Mouse (Mus musculus) midbrain, embryonic 11.5 days (tissue): Measurements from ENCODE around the gene Aaas. TPM values are rescaled to one million over a fixed set of nuclear protein-coding genes. Genes with fewer than 3 reads are reported as not detected.
"Not testable (repeated sequence)": the region's sequence is repeated elsewhere in the genome, so short reads cannot be mapped to it uniquely, and the experiment has no call there.

ENCODE experiments used
- ATAC-seq: fragments of 200-750 bp; cut with Nextera tagmentation; 2 replicates; pipeline ENCODE4 v1.8.0; 2017; ENCODE audit warnings: moderate TSS enrichment, moderate library complexity; ENCODE audit not compliant: low FRiP score
- DNase-seq: peaks from one replicate; pipeline ENCODE4 v3.0.0; 2015; ENCODE audit warnings: low spot score; ENCODE audit errors: missing footprints
- H3K27ac ChIP-seq: fragments of 300-500 bp; sonication (generic); 2 replicates; pipeline ENCODE4 v1.5.1; 2014; ENCODE audit warnings: low read depth, low read length
- H3K27me3 ChIP-seq: fragments of 300-500 bp; sonication (generic); 2 replicates; pipeline ENCODE4 v1.6.1; 2014; ENCODE audit warnings: mild to moderate bottlenecking, low read length, moderate library complexity, mixed read lengths; ENCODE audit not compliant: control insufficient read depth, insufficient read depth
- H3K36me3 ChIP-seq: fragments of 300-500 bp; sonication (generic); 2 replicates; pipeline ENCODE4 v1.6.1; 2014; ENCODE audit warnings: mild to moderate bottlenecking, low read length, moderate library complexity, mixed read lengths; ENCODE audit not compliant: control insufficient read depth, insufficient read depth
- H3K4me1 ChIP-seq: fragments of 300-500 bp; sonication (generic); 2 replicates; pipeline ENCODE4 v1.6.1; 2014; ENCODE audit warnings: low read length; ENCODE audit not compliant: control insufficient read depth, insufficient read depth
- H3K4me2 ChIP-seq: fragments of 300-500 bp; sonication (generic); 2 replicates; pipeline ENCODE4 v1.6.1; 2014; ENCODE audit warnings: mild to moderate bottlenecking, moderate library complexity
- H3K4me3 ChIP-seq: fragments of 300-500 bp; sonication (generic); 2 replicates; pipeline ENCODE4 v1.5.1; 2014; ENCODE audit warnings: low read depth, low read length
- H3K9ac ChIP-seq: fragments of 300-500 bp; sonication (generic); 2 replicates; pipeline ENCODE4 v1.6.1; 2014; ENCODE audit warnings: low read length
- H3K9me3 ChIP-seq: fragments of 300-500 bp; sonication (generic); 2 replicates; pipeline ENCODE4 v1.6.1; 2016; ENCODE audit warnings: low read length; ENCODE audit not compliant: control insufficient read depth
- WGBS: fragments of 180-500 bp; shearing (Covaris S2); extraction: QIAGEN DNeasy Blood & Tissue Kit; methylation state at CpG from one replicate; pipeline ENCODE4 v1.1.7; 2014; 5-methylcytosine and 5-hydroxymethylcytosine counted together
- polyA plus RNA-seq: library from polyadenylated mRNA; unstranded; fragments of >200 nt; fragmentation: Nextera tagmentation; extraction: Ambion mirVana; gene quantifications from 2 replicates; pipeline ENCODE4 v1.2.1, GENCODE M21; 2014

Aaas gene
- polyA plus RNA-seq, 1 experiment from 2014 or later = 82.5 TPM

- peaks cover 5% of the 10 kb centered on the region for H3K36me3 ChIP-seq
- H3K4me1 ChIP-seq = peaks cover 14% of the 10 kb centered on the region
- ATAC-seq (no peak; the same call in 1 of the 2 replicates), DNase-seq (no peak)
- H3K4me3 ChIP-seq = peak overlapping the region; percentile 84
- peak overlapping the region; percentile 89 for H3K9ac ChIP-seq
- no peaks in the 10 kb centered on the region; the same call in 1 of the 2 replicates for H3K27me3 ChIP-seq
- peak overlapping the region; percentile 88 for H3K4me2 ChIP-seq
- WGBS = 10% methylated on average over 11 of the region's 11 CpGs
- H3K27ac ChIP-seq = no peak overlapping the region
- no peaks in the 10 kb centered on the region for H3K9me3 ChIP-seq
These were observed 346 bp upstream of the Aaas start for GRCm38 (mm10) chr15:102350942-102351291.

GRCm38 (mm10) chr15:102346444-102346843, 4.1 kb downstream of the Aaas start:
- WGBS = 92% methylated on average over 4 of the region's 4 CpGs
- ATAC-seq (no peak), DNase-seq (no peak)
- Histone ChIP-seq H3K9me3 (no peaks in the 10 kb centered on the region), H3K9ac (no peak overlapping the region), H3K4me2 (no peak overlapping the region), H3K4me3 (no peak overlapping the region), H3K36me3 (peaks cover 10% of the 10 kb centered on the region), H3K27ac (no peak overlapping the region), H3K27me3 (no peaks in the 10 kb centered on the region), H3K4me1 (peaks cover 7% of the 10 kb centered on the region)

GRCm38 (mm10) chr15:102344490-102344889, 6.1 kb downstream of the Aaas start:
- Histone ChIP-seq H3K4me2 (no peak overlapping the region), H3K4me3 (no peak overlapping the region), H3K9me3 (no peaks in the 10 kb centered on the region), H3K36me3 (peaks cover 12% of the 10 kb centered on the region), H3K27ac (no peak overlapping the region), H3K9ac (no peak overlapping the region), H3K27me3 (no peaks in the 10 kb centered on the region), H3K4me1 (peaks cover under 1% of the 10 kb centered on the region; the same call in 1 of the 2 replicates)
- ATAC-seq = no peak
- 98% methylated on average over 3 of the region's 3 CpGs for WGBS
- DNase-seq = no peak

GRCm38 (mm10) chr15:102341580-102341979, 9.0 kb downstream of the Aaas start:
- WGBS = 11% methylated on average over 1 of the region's 1 CpGs
- Histone ChIP-seq H3K4me2 (no peak overlapping the region), H3K4me3 (no peak overlapping the region), H3K27ac (no peak overlapping the region), H3K27me3 (no peaks in the 10 kb centered on the region), H3K9ac (no peak overlapping the region), H3K4me1 (no peaks in the 10 kb centered on the region), H3K9me3 (no peaks in the 10 kb centered on the region), H3K36me3 (peaks cover 28% of the 10 kb centered on the region)
- DNase-seq (peak; percentile 91), ATAC-seq (no peak)

- no peak for ATAC-seq
- no peaks in the 10 kb centered on the region for H3K4me1 ChIP-seq
- H3K9ac ChIP-seq = no peak overlapping the region
- no peak overlapping the region for H3K27ac ChIP-seq
- 77% methylated on average over 5 of the region's 5 CpGs for WGBS
- H3K27me3 ChIP-seq = no peaks in the 10 kb centered on the region
- H3K36me3 ChIP-seq = peaks cover 28% of the 10 kb centered on the region
- DNase-seq = no peak
- no peaks in the 10 kb centered on the region for H3K9me3 ChIP-seq
- H3K4me3 ChIP-seq = no peak overlapping the region
- H3K4me2 ChIP-seq = no peak overlapping the region
These were observed 11.0 kb downstream of the Aaas start for GRCm38 (mm10) chr15:102339612-102340011.

- Histone ChIP-seq H3K36me3 (peaks cover 25% of the 10 kb centered on the region), H3K9me3 (no peaks in the 10 kb centered on the region), H3K4me1 (peaks cover 11% of the 10 kb centered on the region), H3K27me3 (no peaks in the 10 kb centered on the region), H3K4me2 (no peak overlapping the region), H3K4me3 (no peak overlapping the region), H3K27ac (no peak overlapping the region), H3K9ac (no peak overlapping the region)
- WGBS = 92% methylated on average over 4 of the region's 4 CpGs
- ATAC-seq (no peak), DNase-seq (no peak)
These were observed 13.6 kb downstream of the Aaas start for GRCm38 (mm10) chr15:102336946-102337345.

GRCm38 (mm10) chr15:102335925-102336324, 14.6 kb downstream of the Aaas start:
- not testable (repeated sequence) for H3K4me2 ChIP-seq, H3K27ac ChIP-seq, H3K4me3 ChIP-seq, H3K9me3 ChIP-seq, H3K9ac ChIP-seq, ATAC-seq, H3K27me3 ChIP-seq
- WGBS = 93% methylated on average over 5 of the region's 5 CpGs
- DNase-seq = peak; percentile 83
- H3K36me3 ChIP-seq = peaks cover 25% of the 10 kb centered on the region
- H3K4me1 ChIP-seq = peaks cover 15% of the 10 kb centered on the region

GRCm38 (mm10) chr15:102335254-102335653, 15.3 kb downstream of the Aaas start:
- 89% methylated on average over 8 of the region's 8 CpGs for WGBS

GRCm38 (mm10) chr15:102331610-102332015, 19.0 kb downstream of the Aaas start, which contains the start of gene Myg1:
TSS of gene Myg1 (plus strand) at chr15:102331709.
- whole genome bisulfite sequencing = under 1% methylated on average over 30 of the region's 30 CpGs
- Histone ChIP-seq H3K27ac (no peak within 1 kb of the TSS), H3K27me3 (no peaks in the 10 kb centered on the region), H3K9me3 (no peaks in the 10 kb centered on the region), H3K4me1 (peaks cover 20% of the 10 kb centered on the region), H3K36me3 (peaks cover 10% of the 10 kb centered on the region), H3K4me2 (peak within 1 kb of the TSS; percentile 72), H3K9ac (peak within 1 kb of the TSS; percentile 68), H3K4me3 (peak within 1 kb of the TSS; percentile 61)
- DNase-seq = peak; percentile 98
- peak; percentile 95 for ATAC-seq

More at GRCm38 (mm10) chr15:102335254-102335653, 15.3 kb downstream of the Aaas start:
- H3K4me1 ChIP-seq = peaks cover 15% of the 10 kb centered on the region
- no peaks in the 10 kb centered on the region for H3K27me3 ChIP-seq
- H3K9me3 ChIP-seq = no peaks in the 10 kb centered on the region
- DNase-seq = no peak
- H3K4me3 ChIP-seq = no peak overlapping the region
- H3K36me3 ChIP-seq = peaks cover 25% of the 10 kb centered on the region
- no peak overlapping the region for H3K4me2 ChIP-seq
- no peak overlapping the region for H3K27ac ChIP-seq
- no peak overlapping the region for H3K9ac ChIP-seq
- ATAC-seq = no peak
